Mouse (Mus musculus) left cerebral cortex, postnatal 10 days (tissue): ENCODE data around the gene Mphosph6. TPM values are rescaled to one million over a fixed set of nuclear protein-coding genes. Genes with fewer than 3 reads are reported as not detected.

Experiments used
- DNase-seq, 2 experiments: peaks; one replicate each; pipeline ENCODE4 v3.0.0; 2021 to 2022; ENCODE audit warnings: low spot score in 2 of 2, mixed read lengths in 1 of 2; ENCODE audit errors: extremely low spot score in 1 of 2
- intact Hi-C: fragments of 180-260 bp; cut with DNase I; formaldehyde crosslinking; loops from one replicate; pipeline ENCODE4 v1.15.1; 2025
- total RNA-seq, 2 experiments: library from RNA; stranded (reverse); gene quantifications; 2 replicates each; pipeline ENCODE4 v1.2.3; 2021

The Mphosph6 gene
- total RNA-seq, 2 experiments from 2014 or later: 20.7 to 21.6 TPM

- intact Hi-C loops: loop anchor here (5.0 kb wide), 1 partner anchor 90 kb away; no protein-coding TSS in a partner anchor
- peak in 1 of 2 experiments; percentile 44 for DNase-seq
These were observed 29.1 kb downstream of the Mphosph6 start for GRCm38 (mm10) chr8:117772597-117772996.

- intact Hi-C loops: loop anchor here (5.0 kb wide), 1 partner anchor 90 kb away; no protein-coding TSS in a partner anchor
- peak in 1 of 2 experiments; percentile 44 for DNase-seq
These were observed 29.6 kb downstream of the Mphosph6 start for GRCm38 (mm10) chr8:117772126-117772525.

DNA sequence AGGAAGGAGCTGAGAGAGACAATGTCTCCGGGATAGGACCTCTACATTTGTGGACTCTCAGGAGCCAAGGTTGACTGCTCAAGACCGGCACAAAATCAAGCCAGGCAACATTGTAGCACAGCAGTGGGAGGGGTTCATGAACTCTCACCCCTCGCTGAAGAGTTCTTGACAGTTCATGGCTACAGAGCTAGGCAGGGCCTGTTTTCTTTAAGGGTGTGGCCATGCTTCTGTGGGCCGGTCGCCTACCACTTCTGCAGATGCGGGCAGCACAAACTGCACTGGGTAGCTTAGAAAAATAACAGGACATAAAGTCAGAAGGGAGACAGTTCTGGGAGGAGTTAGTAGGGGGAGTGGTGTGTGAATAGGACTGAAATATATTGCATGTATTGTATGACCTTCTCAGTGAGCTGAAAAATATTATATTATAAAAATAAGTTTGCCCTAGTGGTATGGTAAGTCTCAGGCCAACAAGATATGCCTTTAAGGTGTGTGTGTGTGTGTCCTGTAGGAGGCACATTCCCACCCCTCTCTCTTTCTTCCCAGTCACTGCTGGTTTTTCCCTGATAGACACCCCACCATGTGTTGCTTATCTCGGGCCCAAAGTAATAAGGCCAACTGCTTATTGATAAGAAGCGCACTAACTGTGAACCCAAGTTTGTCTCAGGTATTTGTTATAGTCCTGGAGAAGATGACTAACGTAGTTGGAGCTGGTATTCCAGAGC is 30.5 kb downstream of the Mphosph6 start:
- DNase-seq: no peak
- intact Hi-C loops: loop anchor here (5.0 kb wide), 1 partner anchor 91 kb away; no protein-coding TSS in a partner anchor

DNA sequence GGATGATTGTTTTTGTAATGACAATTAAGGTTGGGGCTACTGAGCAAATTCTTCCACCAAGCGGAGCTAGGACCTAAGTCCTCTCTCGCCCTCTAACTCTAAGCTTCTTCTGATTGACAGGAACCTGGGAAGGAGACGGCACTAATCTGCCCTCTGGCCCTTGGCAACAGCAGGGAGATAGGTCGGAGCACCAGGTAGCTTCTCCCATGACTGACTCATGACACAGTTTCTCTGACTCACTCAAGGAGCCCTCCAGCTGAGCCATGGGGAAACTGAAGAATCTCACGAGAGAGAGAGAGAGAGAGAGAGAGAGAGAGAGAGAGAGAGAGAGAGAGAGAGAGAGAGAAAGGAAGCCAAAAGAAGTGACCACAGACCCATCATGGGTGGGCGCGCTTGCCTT is 32.8 kb downstream of the Mphosph6 start:
- intact Hi-C loops: no loop called here
- no peak for DNase-seq

DNA sequence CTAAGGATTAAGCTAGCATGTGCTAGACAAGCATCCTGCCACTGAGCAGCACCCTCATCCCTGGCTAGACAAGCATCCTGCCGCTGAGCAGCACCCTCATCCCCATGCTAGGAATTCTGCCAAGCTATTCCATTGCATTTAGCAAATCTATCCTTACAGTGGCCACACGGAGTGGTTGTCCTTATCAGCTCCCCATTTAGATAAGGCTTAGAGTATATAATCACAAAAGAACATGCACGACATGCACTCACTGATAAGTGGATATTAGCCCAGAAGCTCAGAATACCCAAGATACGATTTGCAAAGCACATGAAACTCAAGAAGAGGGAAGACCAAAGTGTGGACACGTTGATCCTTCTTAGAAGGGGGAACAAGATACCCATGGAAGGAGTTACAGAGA is 35.8 kb downstream of the Mphosph6 start:
- intact Hi-C loops: no loop called here
- no peak for DNase-seq

DNA sequence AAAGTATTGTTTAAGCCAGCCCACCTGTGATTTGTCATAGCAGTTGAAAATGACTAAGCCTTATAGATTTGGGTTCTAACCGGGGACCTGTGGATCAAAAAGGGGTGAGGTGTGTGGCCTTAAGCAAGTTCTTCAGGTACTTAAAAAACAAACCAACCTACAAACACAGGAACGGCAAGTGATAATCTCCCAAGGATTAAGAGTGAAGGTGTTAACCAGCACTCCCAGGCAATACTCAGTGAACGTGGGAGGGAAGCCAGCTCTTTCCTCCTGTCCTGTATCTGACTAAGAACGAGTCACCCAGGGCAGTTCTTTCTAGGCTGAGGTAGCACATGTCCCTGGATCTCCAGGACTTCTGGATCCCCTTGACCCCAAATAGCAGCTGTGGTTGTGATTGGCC is 37.1 kb downstream of the Mphosph6 start:
- DNase-seq: no peak
- intact Hi-C loops: no loop called here

GRCm38 (mm10) chr8:117762776-117763175 is 39.0 kb downstream of the Mphosph6 start:
- intact Hi-C loops: no loop called here
- DNase-seq: no peak

DNA sequence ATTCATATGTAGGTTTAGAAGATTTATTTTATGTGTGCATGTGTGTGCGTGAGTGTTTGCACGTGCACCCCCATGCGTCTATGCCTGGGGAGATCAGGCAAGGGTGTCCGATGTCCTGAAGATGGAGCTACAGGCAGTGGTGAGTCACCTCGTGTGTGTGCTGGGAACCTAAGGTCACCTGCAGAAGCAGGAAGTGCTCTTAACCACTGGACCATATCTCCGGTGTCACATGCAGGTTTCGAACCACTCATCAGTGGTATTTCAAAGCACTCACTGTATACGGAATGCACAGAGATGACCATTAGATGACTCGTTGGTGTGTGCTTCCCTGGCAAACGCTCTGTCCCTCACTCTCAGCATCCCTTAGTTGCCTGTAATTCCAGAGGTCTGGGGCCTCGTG is 43.8 kb downstream of the Mphosph6 start:
- intact Hi-C loops: no loop called here
- DNase-seq: no peak

GRCm38 (mm10) chr8:117749436-117749835 is 52.3 kb downstream of the Mphosph6 start:
- no peak for DNase-seq
- intact Hi-C loops: no loop called here

DNA sequence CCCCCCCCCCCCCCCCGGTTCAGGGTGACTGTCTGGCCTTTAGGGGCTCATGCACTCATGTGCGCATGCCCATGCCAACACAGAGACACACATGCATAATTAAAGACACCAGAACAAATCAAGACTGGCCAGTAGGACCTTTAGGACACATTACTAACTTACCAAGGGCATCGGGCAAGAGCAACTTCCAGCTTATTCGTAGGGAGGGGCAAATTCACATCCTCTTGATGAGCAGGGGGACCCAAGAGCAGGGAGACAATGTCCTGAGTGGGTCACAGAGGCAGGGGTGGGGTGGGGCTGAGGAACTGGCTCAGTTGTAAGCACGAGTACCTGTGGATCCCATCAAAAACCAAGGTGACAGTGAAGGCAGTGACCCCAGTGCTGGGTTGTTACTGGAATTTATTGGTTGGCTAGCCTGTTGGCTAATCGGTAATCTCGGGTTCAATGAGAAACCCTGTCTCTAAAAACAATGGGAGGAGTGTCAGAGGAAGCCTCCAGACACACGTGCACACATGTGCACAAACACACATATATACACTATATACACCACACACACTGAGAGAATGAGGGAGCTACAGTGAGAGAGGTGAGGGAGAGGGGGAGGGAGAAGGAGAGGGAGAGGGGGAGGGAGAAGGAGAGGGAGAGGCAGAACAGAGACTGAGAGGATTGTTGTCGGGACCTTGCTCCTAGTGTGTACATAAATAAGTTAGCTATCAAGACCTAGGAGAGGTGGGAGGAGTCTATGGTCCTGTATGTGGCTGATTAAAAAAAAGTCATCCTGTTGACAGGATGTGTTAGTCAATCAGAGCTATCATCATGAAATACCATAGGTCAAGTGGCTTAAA is 53.6 kb downstream of the Mphosph6 start:
- intact Hi-C loops: no loop called here
- no peak for DNase-seq

- intact Hi-C loops: no loop called here
- DNase-seq: no peak
These were observed 54.3 kb downstream of the Mphosph6 start for GRCm38 (mm10) chr8:117747428-117747827.

DNA sequence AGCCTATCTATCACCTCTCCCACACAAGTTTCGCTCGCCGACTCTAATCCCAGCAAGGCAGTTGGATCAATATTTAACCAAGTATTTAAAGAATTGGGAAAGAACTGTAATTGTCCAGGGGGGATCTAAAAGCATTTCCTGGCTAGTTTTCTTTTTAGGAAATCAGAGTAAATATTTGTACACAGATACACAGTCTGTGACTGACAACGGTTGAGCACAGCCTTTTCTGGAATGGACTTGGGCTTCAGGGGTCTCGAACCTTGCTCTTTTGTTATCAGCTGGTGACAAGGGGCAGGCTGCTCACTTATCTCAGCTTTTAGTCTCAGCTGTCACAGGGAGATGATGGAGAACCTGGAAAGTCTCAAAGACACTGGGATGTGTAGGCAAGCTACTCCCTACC is 55.1 kb downstream of the Mphosph6 start:
- no peak for DNase-seq
- intact Hi-C loops: no loop called here

- intact Hi-C loops: no loop called here
- no peak for DNase-seq
These were observed 59.2 kb downstream of the Mphosph6 start for GRCm38 (mm10) chr8:117742431-117743012.

Other genes starting within 250 kb of the Mphosph6 start
- gene Sdr42e1, start 128.3 kb downstream of the Mphosph6 start, total RNA-seq: 1 to 10 TPM; 4.1 to 4.9 TPM
- under 1 TPM in 1 of 2 experiments, not detected in 1; 0.56 TPM for gene Hsd17b2, start 100.0 kb downstream of the Mphosph6 start, total RNA-seq